Mouse (Mus musculus) kidney, postnatal 36 days (tissue): ENCODE measurements around the gene Dchs1.
"Not testable (repeated sequence)": the region's sequence is repeated elsewhere in the genome, so short reads cannot be mapped to it uniquely, and the experiment has no call there.

Source experiments
- DNase-seq, 2 experiments: peaks; one replicate each; pipeline ENCODE4 v3.0.0; 2021 to 2022; ENCODE audit warnings: mixed read lengths in 2 of 2

The Dchs1 gene

GRCm38 (mm10) chr7:105778553-105779265 is 8.7 kb downstream of the Dchs1 start:
- peak in 1 of 2 experiments; percentile 68 for DNase-seq

DNA sequence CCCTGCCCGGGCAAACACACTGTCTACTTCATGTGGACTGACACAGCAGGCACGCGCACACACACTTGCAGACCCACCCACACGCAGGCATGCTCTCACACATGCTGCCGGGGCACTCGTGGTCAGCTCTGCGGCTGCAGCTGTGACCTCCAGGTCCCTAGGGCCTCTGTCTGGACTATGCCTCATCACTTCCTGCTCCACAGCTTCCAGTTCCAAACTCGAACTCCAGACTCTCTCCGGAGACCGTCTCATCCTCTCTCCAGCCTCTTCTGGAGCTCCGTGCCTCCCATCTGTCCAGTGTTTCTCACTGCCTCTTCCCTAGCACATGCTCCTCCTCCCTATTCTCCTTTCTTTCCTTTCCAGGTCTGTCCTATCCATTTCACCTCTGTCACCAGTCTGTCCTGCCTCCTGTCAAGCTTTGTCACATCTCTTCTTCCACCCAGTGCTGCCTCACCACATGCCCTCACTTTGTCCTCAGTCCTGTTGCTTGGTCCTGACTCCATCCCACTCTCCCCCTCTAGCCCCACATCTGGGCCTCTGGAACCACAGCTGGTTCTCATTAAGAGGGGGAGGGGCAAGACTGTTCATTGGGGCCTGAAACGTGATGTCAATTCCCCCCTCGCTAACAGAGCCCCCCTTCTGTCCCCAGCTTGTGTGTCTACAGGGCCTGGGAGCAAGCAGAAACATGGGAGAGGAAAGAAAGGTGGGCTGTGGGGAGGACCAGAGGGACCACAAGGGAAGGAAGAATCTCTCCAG is 9.5 kb downstream of the Dchs1 start:
- peak; percentile 72 to 73 for DNase-seq

- DNase-seq: no peak
These were observed 10.1 kb downstream of the Dchs1 start for GRCm38 (mm10) chr7:105777316-105777715.

DNA sequence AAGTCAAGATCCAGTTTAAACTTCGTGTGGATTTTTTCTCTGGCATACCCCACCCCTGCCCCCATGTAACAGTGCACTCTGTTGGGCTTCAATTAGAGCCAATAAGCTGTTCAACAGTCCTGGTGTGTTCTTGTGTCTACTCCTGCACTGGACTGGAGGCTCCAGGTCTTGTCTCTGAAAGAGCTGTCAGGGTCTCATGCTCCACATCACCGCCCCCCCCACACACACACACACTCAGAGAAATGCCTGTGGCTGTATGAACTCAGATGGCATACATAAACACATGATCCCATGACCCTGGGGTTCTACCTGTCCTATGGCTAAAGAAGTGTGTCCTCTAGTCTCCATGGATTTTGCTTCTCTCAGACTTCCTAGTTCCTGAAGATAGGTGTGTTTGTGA is 11.4 kb downstream of the Dchs1 start:
- no peak for DNase-seq

DNA sequence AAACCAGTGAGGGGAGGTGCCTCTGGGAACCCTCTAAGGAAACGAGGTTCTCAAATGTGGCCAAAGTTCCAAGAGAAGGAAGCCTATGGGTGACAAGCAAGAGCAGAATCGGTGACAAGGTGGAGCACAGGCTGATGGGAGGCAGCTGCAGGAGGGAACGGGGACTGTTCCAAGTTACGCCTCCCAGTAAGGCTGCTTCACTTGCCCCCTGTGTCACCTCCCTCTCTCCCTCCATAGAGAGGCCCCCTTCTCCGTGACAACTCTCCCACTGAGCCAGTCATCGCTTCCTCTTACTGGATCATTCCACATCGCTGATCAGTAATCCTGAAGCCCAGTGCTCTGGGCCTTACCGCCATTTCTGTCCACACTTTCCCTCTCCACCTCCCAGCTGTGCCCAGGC is 12.8 kb downstream of the Dchs1 start:
- DNase-seq: peak; percentile 48 to 63

GRCm38 (mm10) chr7:105773041-105773440 is 14.4 kb downstream of the Dchs1 start:
- DNase-seq: peak in 1 of 2 experiments; percentile 34

- no peak for DNase-seq
These were observed 15.1 kb downstream of the Dchs1 start for GRCm38 (mm10) chr7:105772331-105772730.

- DNase-seq: no peak
These were observed 17.5 kb downstream of the Dchs1 start for GRCm38 (mm10) chr7:105769959-105770358.

DNA sequence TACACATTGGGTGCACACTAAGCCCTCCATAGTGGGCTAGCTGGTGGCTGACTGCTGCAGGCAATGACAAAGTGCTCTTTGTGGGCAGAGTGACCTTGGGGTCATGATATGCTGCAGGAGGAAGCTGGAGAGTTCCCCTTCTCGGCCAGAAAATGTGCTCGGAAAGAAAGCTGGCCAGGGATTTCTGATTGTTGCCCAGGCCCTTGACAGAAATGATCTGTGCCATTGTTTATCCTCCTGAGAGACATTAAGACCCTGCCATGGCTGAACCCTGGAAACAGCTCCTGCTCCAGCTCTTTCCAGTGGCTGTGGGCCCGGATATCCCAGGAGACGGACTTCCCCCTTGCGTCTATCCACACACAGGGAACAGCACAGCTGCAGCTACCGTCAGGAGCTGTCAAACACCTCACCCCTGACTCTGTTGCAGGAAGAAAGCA is 19.7 kb downstream of the Dchs1 start:
- DNase-seq: peak; percentile 50 to 53

GRCm38 (mm10) chr7:105764331-105764730 is 23.1 kb downstream of the Dchs1 start:
- no peak for DNase-seq

DNA sequence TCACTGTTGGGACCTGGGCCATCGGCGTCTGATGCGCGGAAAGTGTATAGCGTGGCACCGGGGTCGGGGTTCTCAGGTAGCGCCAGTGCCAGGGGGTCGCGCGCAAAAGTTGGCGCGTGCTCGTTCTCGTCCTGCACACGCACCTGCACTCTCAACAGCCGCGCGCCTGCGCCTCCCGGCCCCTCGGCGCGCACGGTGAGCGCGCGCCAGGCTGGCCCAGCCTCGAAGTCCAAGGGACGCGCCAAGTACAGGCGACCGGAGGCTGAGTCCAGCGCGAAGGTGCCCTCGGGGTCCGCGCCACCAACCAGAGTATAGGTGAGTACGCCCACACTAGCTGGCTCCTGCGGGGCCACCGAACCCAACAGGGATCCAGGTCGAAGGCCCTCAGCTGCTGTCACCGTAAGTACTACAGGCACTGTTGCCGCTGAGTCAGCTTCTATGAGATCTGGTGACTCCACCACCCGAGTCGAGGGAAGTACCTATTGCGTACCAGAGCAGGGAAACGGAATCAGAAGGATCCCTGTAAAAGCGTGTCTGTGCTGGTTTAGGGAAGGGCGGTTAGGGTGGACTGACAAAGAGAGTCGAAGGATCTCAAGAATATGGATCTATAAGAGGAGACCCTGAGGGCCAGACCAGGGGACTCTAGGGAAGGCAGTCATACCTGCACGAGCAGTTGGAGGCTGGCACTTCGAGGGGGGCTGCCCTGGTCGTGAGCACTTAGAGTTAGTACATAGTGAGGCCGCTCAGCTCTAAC is 24.8 kb downstream of the Dchs1 start:
- DNase-seq: no peak

- peak in 1 of 2 experiments; percentile 38 for DNase-seq
These were observed 25.5 kb downstream of the Dchs1 start for GRCm38 (mm10) chr7:105761813-105762484.

GRCm38 (mm10) chr7:105753281-105753680 is 34.2 kb downstream of the Dchs1 start:
- no peak for DNase-seq

DNA sequence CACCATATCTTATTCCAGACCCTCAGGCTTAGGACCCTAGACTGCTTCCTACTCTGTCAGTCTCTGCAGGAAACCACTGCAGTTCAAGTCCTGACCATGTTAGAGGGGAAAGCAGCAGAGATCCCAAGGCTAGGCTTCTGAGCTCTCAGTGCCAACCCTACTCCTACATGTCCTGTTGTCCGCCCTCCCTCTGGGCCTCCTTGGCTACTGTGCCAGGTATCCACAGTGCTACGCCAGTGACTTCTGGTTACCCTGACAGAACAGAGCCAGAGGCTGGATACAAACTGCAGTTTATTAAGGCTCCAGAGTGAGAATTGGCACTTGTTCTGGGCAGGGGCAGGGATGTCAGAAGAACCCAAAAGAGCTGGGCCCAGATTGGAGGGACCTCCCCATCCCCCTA is 34.7 kb downstream of the Dchs1 start:
- no peak for DNase-seq

DNA sequence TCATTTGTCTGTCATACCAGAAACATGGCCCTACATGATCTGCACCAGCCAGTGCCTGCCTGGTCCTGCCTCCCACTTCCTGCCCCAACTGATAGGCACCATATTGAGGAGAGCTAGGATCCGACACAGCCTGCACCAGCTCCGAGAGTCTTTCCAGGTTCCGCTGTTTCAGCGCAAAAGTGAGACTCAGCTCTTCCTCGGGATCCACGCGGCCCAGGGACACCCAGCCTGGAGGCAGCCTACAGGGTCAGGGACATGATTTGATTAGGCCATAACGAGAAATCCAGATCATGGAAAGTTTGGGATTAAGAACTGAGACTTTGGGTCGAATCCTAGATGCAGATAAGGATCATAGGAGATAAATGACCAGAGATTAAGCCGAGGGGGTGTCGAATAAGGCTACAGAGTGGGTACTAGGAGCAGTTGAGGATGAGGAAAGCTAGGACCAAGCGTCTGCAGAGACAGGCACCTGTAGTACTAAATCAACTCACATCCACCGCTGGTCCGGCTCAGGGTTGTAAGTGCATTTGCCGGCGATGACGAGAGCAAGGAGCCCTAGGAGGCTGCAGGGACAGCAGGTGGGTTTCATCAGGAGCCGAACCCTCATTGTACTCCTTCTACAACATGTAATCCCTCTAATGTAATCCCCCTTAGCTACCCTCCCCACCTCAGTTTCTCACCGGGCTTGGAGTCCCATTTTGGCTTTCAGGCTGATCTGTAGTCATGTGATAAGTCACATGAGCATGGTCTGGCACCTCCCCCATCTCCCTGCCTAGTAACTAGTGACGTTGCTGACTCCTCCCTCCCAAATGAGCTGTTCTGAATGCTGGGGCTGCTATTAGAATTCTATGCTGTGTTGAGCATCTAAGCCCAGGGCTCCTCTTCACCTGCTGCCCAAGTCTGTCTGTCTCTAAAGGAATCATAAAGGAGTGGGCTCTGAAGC is 35.7 kb downstream of the Dchs1 start, which contains the start of gene Tpp1:
Gene Tpp1 (minus strand): TSS at position 745 of the 943 bp plus-strand sequence.
- peak; percentile 91 to 95 for DNase-seq

DNA sequence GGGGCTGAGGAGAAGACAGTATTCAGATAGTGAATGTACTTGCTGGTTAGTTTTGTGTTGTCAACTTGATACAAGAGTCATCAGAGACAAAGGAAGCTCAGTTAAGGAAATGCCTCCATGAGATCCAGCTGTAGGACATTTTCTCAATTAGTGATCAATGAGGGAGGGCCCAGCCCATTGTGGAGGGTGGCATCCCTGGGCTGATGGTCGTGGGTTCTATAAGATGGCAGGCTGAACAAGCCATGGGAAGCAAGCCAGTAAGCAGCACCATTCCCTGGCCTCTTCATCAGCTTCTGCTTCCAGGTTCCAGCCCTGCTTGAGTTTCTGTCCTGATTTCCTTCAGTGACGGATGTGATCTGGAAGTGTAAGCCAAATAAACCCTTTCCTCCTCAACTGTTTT is 39.7 kb downstream of the Dchs1 start:
- DNase-seq: no peak

- peak; percentile 91 to 93 for DNase-seq
These were observed 43.4 kb downstream of the Dchs1 start, which contains the start of gene Taf10 for GRCm38 (mm10) chr7:105743926-105744590. Gene Taf10 (minus strand): TSS chr7:105744361.

DNA sequence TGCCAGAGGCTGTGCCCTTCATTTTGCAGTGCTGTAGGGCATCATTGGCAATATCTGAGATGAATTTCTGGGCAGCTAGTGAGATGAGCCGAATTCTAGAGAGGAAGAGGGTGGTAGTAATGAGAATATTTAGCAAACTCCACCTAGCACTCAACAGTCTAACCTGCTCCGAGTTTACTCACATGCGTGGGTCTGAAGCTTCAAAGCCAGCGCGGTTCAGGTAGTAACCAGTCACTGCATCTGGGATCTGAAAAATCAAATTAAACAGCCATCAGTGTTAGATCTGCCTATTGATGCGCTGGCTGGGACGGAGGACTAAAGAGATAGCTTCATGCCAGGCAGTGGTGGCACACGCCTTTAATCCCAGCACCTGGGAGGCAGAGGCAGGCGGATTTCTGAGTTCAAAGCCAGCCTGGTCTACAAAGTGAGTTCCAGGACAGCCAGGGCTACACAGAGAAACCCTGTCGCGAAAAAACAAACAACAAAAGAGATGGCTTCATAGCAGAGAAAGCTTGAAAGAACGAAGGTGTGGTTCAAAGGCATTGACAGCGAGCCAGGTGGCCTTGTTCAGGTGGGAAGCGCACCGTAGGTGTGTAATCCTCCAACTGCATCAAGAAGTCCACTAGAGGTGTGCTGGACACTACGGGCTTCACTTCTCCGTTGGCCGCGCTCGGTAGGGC is 44.1 kb downstream of the Dchs1 start:
- DNase-seq: not testable (repeated sequence)

DNA sequence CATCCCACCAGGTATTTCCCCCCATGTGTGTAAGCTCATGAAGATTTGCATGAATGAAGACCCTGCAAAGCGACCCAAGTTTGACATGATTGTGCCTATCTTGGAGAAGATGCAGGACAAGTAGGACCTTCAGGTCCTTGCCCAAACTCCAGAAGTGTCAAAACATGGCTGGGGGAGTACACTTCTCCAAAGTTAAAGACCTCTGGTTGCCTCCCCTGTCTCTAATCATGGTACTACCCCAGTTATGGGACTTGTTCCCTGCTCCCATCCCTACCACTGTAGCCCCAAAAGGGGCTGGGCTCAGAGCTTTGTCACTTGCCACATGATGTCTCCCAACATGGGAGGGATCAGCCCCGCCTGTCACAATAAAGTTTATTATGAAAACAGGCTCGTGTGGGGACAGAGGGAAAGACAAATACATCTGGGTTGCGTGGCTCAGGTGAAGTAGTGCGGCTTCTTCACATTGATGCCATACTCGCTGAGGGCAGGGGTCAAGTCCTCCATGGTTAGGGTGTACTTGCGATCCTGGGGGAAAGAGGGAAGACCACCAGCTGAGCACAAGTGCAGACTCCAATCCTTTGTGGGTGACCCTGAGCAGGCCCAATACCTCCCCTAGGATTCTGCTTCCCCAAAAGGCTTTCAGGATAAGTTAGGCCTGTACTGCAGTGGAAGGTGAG is 44.8 kb downstream of the Dchs1 start:
- not testable (repeated sequence) for DNase-seq

DNA sequence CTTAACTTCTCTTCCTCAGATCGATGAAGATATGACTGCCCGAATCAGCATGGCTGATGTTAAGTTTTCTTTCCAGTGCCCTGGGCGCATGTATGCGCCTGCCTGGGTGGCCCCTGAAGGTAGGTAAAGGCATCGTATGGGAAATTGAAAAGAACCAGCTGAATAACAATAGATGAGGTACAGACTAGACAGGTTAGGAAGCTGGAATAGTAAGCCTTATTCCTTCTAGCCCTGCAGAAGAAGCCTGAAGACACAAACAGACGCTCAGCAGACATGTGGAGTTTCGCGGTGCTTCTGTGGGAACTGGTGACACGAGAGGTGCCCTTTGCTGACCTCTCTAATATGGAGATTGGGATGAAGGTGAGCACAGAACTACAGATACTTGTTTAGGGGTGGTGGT is 45.5 kb downstream of the Dchs1 start:
- DNase-seq: no peak
